ENCODE assay signal across 23 mouse cellular contexts in the genomic region with DNA sequence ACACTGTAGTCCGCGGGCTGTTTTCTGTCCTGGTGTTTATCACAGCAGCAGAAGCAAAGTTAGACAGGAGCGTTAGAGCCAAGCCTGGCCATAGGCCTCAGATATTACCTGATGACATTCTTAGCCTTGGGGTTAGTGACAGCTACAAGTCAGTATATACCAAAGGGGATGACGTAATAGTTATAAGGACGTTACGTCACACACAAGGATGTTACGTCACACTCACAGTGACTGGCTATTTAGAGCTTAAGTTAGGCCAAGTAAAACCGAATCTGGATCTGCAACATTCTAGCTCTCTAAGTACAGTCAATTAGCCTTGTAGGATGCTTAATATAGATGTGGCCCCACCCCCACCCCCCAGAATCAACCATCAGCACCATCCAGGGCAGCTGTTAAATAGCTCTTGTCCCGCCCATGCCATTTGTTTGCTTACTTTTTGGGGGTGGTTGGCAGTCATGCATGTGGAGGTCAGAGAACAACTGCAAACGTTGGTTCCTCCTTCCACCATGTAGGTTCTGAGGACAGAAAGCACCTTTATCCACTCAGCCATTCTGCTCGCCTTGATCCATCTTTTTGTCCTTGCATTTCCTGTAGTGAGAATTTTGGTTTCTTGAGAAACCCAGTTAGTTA. TPM values are rescaled to one million over a fixed set of nuclear protein-coding genes. Genes with fewer than 3 reads are reported as not detected.
DNase-seq lines count a peak whose midpoint lies in the region; ATAC-seq and TF ChIP-seq lines count a peak whose summit lies in the region.
"Had no signal": no experiment of that assay in that cellular context is flagged by ENCODE, and none has a peak within 500 bp of the region (broad histone marks: within the 10 kb centered on the region; RNA-seq: fewer than 3 reads in every experiment).

No protein-coding gene starts in this region.

- peaks cover 5% of the 10 kb centered on the region; the same call in 1 of the 2 replicates for H3K4me1 ChIP-seq in limb, embryonic 14.5 days (ENCODE audit: control insufficient read depth, insufficient read depth, low read length)
- peaks cover 17% of the 10 kb centered on the region for H3K4me1 ChIP-seq in limb, embryonic 10.5 days
- H3K4me1 ChIP-seq: forebrain, embryonic 12.5 days had no signal

- no peak overlapping the region for H3K9ac ChIP-seq in limb, embryonic 14.5 days (ENCODE audit: low read depth, low read length, severe bottlenecking)
- H3K9ac ChIP-seq: forebrain, embryonic 12.5 days; heart, embryonic 15.5 days; liver, embryonic 13.5 days; neural tube, embryonic 15.5 days had no signal

- H3K27ac ChIP-seq in limb, embryonic 14.5 days (replicated peaks; ENCODE audit: low read depth, low read length), result no peak overlapping the region
- no peak overlapping the region for H3K27ac ChIP-seq in limb, embryonic 10.5 days
- H3K27ac ChIP-seq: forebrain, embryonic 12.5 days; heart, embryonic 15.5 days; liver, embryonic 13.5 days; neural tube, embryonic 15.5 days; stomach, postnatal 0 days had no signal

- no peak for TF ChIP-seq CTCF in C2C12 (IDR thresholded peaks at IDR 0.05; ENCODE audit: control insufficient read depth, insufficient read depth, insufficient read length)

- intact Hi-C loops in heart, postnatal 36 days (cut with DNase I), result no loop called here

- no peaks in the 10 kb centered on the region for H3K9me3 ChIP-seq in limb, embryonic 14.5 days (ENCODE audit: control insufficient read depth, low read length)
- H3K9me3 ChIP-seq in limb, embryonic 10.5 days (replicated peaks), result no peaks in the 10 kb centered on the region
- H3K9me3 ChIP-seq: forebrain, embryonic 12.5 days; heart, embryonic 15.5 days; liver, embryonic 13.5 days; neural tube, embryonic 15.5 days had no signal

- H3K79me3 ChIP-seq in C2C12 (ENCODE audit: low read depth), result no peaks in the 10 kb centered on the region

- ATAC-seq in limb, embryonic 14.5 days (ENCODE audit: low FRiP score, low read depth), result 0 out of 2 replicates have a peak, but pooled peaks have one; percentile 15
- ATAC-seq in monocyte, adult 5-6 weeks (replicated peaks; ENCODE audit: insufficient number of reproducible peaks, low FRiP score, low TSS enrichment, poor library complexity, severe bottlenecking), result 0 out of 2 replicates have a peak, but pooled peaks have one; percentile 17
- ATAC-seq: activated CD4-positive, CD25-positive, alpha-beta regulatory T cell, adult 4 months; CD4-positive, CD25-positive, alpha-beta regulatory T cell, adult 4 months; hindbrain, embryonic 16.5 days; intestine, embryonic 16.5 days had no signal

- TF ChIP-seq POLR2A in limb, embryonic 14.5 days (IDR thresholded peaks at IDR 0.05; ENCODE audit: borderline replicate concordance, extremely low read depth, insufficient read depth, insufficient read length), result no peak

- no peaks in the 10 kb centered on the region for H3K79me2 ChIP-seq in C2C12 (ENCODE audit: control insufficient read depth, insufficient read depth)

- no peak overlapping the region for H3K4me2 ChIP-seq in limb, embryonic 14.5 days (replicated peaks; ENCODE audit: low read depth, low read length, severe bottlenecking)
- H3K4me2 ChIP-seq: forebrain, embryonic 12.5 days; heart, embryonic 15.5 days; liver, embryonic 13.5 days; midbrain, embryonic 11.5 days; neural tube, embryonic 15.5 days had no signal

- no peak overlapping the region for H3ac ChIP-seq in C2C12 (ENCODE audit: control insufficient read depth, insufficient read length, low read depth)

- no peak for DNase-seq in limb, embryonic 14.5 days (ENCODE audit: low spot score)
- no peak for DNase-seq in limb, embryonic 10.5 days (ENCODE audit: low spot score)
- DNase-seq in 3T3-L1 (ENCODE audit: low read depth, low spot score), result peak; percentile 36
- no peak for DNase-seq in retina, postnatal 1 day
- DNase-seq in heart, postnatal 36 days, result no peak
- DNase-seq: adrenal gland, postnatal 25 days; cerebellum, adult 11 months; cerebellum, postnatal 14 days; gastrocnemius, postnatal 10 days; heart, adult 18-20 months; layer of hippocampus, postnatal 36 days; liver, embryonic 13.5 days had no signal

- no peaks in the 10 kb centered on the region for H3K27me3 ChIP-seq in limb, embryonic 14.5 days (ENCODE audit: control insufficient read depth, insufficient read depth, low read length)
- no peaks in the 10 kb centered on the region for H3K27me3 ChIP-seq in limb, embryonic 10.5 days (ENCODE audit: low read depth, poor library complexity, severe bottlenecking)
- no peaks in the 10 kb centered on the region for H3K27me3 ChIP-seq in C2C12 (ENCODE audit: control insufficient read depth, insufficient read depth, insufficient read length)
- H3K27me3 ChIP-seq: forebrain, embryonic 12.5 days; heart, embryonic 15.5 days; liver, embryonic 13.5 days; neural tube, embryonic 15.5 days had no signal

- no peak overlapping the region for H3K4me3 ChIP-seq in limb, embryonic 14.5 days (replicated peaks; ENCODE audit: low read length)
- H3K4me3 ChIP-seq in limb, embryonic 10.5 days, result no peak overlapping the region
- no peak overlapping the region for H3K4me3 ChIP-seq in C2C12 (ENCODE audit: insufficient read depth, poor library complexity, severe bottlenecking)
- H3K4me3 ChIP-seq: forebrain, embryonic 12.5 days; heart, embryonic 15.5 days; liver, embryonic 13.5 days; neural tube, embryonic 15.5 days had no signal

- H3K36me3 ChIP-seq in limb, embryonic 14.5 days (ENCODE audit: control insufficient read depth, insufficient read depth, low read length), result no peaks in the 10 kb centered on the region
- no peaks in the 10 kb centered on the region for H3K36me3 ChIP-seq in limb, embryonic 10.5 days
- no peaks in the 10 kb centered on the region for H3K36me3 ChIP-seq in C2C12 (ENCODE audit: control insufficient read depth, insufficient read depth)
- H3K36me3 ChIP-seq: forebrain, embryonic 12.5 days; heart, embryonic 15.5 days; liver, embryonic 13.5 days had no signal

- 74% methylated on average over 11 of the region's 11 CpGs for WGBS in limb, embryonic 14.5 days
- 83% methylated on average over 11 of the region's 11 CpGs for WGBS in limb, embryonic 10.5 days

TF ChIP-seq in C2C12, 6 proteins besides CTCF, POLR2A, EP300 and RAD21:
- TF ChIP-seq FOSL1 (IDR thresholded peaks at IDR 0.05; ENCODE audit: insufficient read depth, low read length, poor library complexity, severe bottlenecking), result no peak
- no peak for TF ChIP-seq USF1 (IDR thresholded peaks at IDR 0.05; ENCODE audit: low read depth)
- TF ChIP-seq MAX (IDR thresholded peaks at IDR 0.05), result no peak
- TF ChIP-seq MYOD1 (IDR thresholded peaks at IDR 0.05; ENCODE audit: control insufficient read depth, insufficient read length, low read depth), result no peak
- TF ChIP-seq MYOG (IDR thresholded peaks at IDR 0.05; ENCODE audit: control insufficient read depth, extremely low read depth, insufficient read length), result no peak
- peak; percentile 64 for TF ChIP-seq CEBPB (IDR thresholded peaks at IDR 0.05; ENCODE audit: low read depth)

RNA-seq across cellular contexts. Expression of gene Rassf2, which starts 18.2 kb away (rescaled TPM):
- 12.6 and 13.2 TPM in 2 replicates for polyA plus RNA-seq in limb, embryonic 14.5 days (2012; rRNA removed)
- polyA plus RNA-seq in limb, embryonic 14.5 days (2014; fragmentation: Nextera tagmentation; extraction: Ambion mirVana), result 14.6 and 15.1 TPM in 2 replicates
- polyA plus RNA-seq in limb, embryonic 10.5 days (2016; fragmentation: Nextera tagmentation; extraction: Ambion mirVana), result 5.5 and 5.9 TPM in 2 replicates
- polyA plus RNA-seq in C2C12 (2012; fragmentation: generic; extraction: Trizol), result 0.94 TPM
- total RNA-seq in monocyte, adult 5-6 weeks (2017), result 33.5 to 63.6 TPM (median 45.1 TPM) in 3 replicates
- total RNA-seq in heart, postnatal 36 days (2021), result 1 to 10 TPM; 8.5 to 9.5 TPM
